Mouse (Mus musculus): ENCODE measurements around the gene Mylk.

- TF ChIP-seq GATA1 (IDR thresholded peaks at IDR 0.05; ENCODE audit: borderline replicate concordance, low read length), result no peak
- no peak for TF ChIP-seq FLI1 (IDR thresholded peaks at IDR 0.05; ENCODE audit: low read length)
These were observed 278.2 kb downstream of the Mylk start for GRCm38 (mm10) chr16:35023138-35023735.

All from megakaryocyte, embryonic 14.5 days (primary cell).